Mouse (Mus musculus) hindbrain, postnatal 0 days (tissue): ENCODE measurements around the gene 5330417H12Rik. TPM values are rescaled to one million over a fixed set of nuclear protein-coding genes. Genes with fewer than 3 reads are reported as not detected.

ENCODE experiments used
- ATAC-seq: fragments of 200-750 bp; cut with Nextera tagmentation; 2 replicates; pipeline ENCODE4 v1.8.0; 2017; ENCODE audit warnings: mild to moderate bottlenecking, moderate TSS enrichment, moderate library complexity
- DNase-seq: peaks from one replicate; pipeline ENCODE4 v3.0.0-alpha.2; 2015; ENCODE audit warnings: low spot score
- H3K27ac ChIP-seq: fragments of 300-500 bp; sonication (generic); 2 replicates; pipeline ENCODE4 v1.5.1; 2014; ENCODE audit warnings: mild to moderate bottlenecking
- H3K27me3 ChIP-seq: fragments of 300-500 bp; sonication (generic); 2 replicates; pipeline ENCODE4 v1.6.1; 2014; ENCODE audit warnings: low read length, mixed read lengths; ENCODE audit not compliant: insufficient read depth
- H3K36me3 ChIP-seq: fragments of 300-500 bp; sonication (generic); 2 replicates; pipeline ENCODE4 v1.6.1; 2014; ENCODE audit warnings: low read length, mixed read lengths; ENCODE audit not compliant: insufficient read depth
- H3K4me1 ChIP-seq: fragments of 300-500 bp; sonication (generic); 2 replicates; pipeline ENCODE4 v1.6.1; 2014; ENCODE audit warnings: antibody characterized with exemption, low read length, mixed read lengths; ENCODE audit not compliant: insufficient read depth
- H3K4me2 ChIP-seq: fragments of 300-500 bp; sonication (generic); 2 replicates; pipeline ENCODE4 v1.6.1; 2014; ENCODE audit warnings: low read depth, mild to moderate bottlenecking, low read length, moderate library complexity, mixed read lengths
- H3K4me3 ChIP-seq: fragments of 300-500 bp; sonication (generic); 2 replicates; pipeline ENCODE4 v1.5.1; 2014; ENCODE audit warnings: low read length
- H3K9ac ChIP-seq: fragments of 300-500 bp; sonication (generic); replicated peaks from 2 replicates; pipeline ENCODE4 v1.6.1; 2014; ENCODE audit warnings: mild to moderate bottlenecking, low read length, moderate library complexity, mixed read lengths
- H3K9me3 ChIP-seq: fragments of 300-500 bp; sonication (generic); 2 replicates; pipeline ENCODE4 v1.6.1; 2016; ENCODE audit warnings: low read length, mixed read lengths
- CTCF ChIP-seq: IDR thresholded peaks from 2 replicates; pipeline ENCODE4 v1.5.1; 2016; ENCODE audit warnings: antibody characterized with exemption, control low read depth, low read depth
- WGBS: fragments of 180-500 bp; shearing (Covaris S2); extraction: QIAGEN DNeasy Blood & Tissue Kit; methylation state at CpG from one replicate; pipeline ENCODE4 v1.1.7; 2014; 5-methylcytosine and 5-hydroxymethylcytosine counted together
- polyA plus RNA-seq: library from polyadenylated mRNA; unstranded; fragments of >200 nt; fragmentation: Nextera tagmentation; extraction: Ambion mirVana; gene quantifications from 2 replicates; pipeline ENCODE4 v1.2.1, GENCODE M21; 2015
- total RNA-seq: library from RNA; depleted of rRNA; stranded (reverse); fragments of >200 nt; gene quantifications from 2 replicates; pipeline ENCODE4 v1.2.3, GENCODE M21; 2014

Gene 5330417H12Rik
- total and polyA plus RNA-seq, 2 experiments from 2014 or later: not detected

- Histone ChIP-seq H3K4me3 (no peak overlapping the region), H3K9me3 (no peaks in the 10 kb centered on the region), H3K36me3 (no peaks in the 10 kb centered on the region), H3K4me1 (peaks cover 10% of the 10 kb centered on the region; the same call in 1 of the 2 replicates), H3K27me3 (no peaks in the 10 kb centered on the region), H3K9ac (no peak overlapping the region), H3K27ac (no peak overlapping the region), H3K4me2 (no peak overlapping the region)
- no peak for DNase-seq
- no peak for TF ChIP-seq CTCF
- 87% methylated on average over 6 of the region's 6 CpGs for WGBS
- no peak for ATAC-seq
Measured at GRCm38 (mm10) chr7:107663621-107664020, 38.7 kb upstream of the 5330417H12Rik start.

DNA sequence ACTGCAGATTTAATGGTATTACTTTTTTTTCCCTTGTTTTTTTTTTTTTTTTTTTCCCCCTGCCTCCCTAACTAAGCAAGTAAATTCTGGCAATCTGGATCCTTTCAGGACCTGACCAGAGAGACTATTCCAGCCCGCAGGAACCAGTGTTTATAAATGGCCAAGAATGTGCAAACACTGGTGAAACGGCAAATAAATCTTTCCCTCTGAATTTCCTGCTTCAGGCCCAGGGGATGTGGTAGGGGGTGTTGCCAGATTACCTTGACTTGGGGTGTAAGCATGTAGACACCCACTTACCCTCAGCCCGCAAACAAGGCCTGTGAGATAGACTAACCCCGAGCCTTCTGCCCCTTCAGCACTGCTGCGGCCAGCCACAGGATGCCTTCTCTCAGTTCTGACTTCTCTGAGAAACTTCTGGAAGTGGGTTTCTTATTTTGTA, 36.9 kb upstream of the 5330417H12Rik start:
- Histone ChIP-seq H3K27me3 (no peaks in the 10 kb centered on the region), H3K9me3 (no peaks in the 10 kb centered on the region), H3K27ac (no peak overlapping the region), H3K4me1 (peaks cover 9% of the 10 kb centered on the region; the same call in 1 of the 2 replicates), H3K9ac (no peak overlapping the region), H3K4me3 (no peak overlapping the region), H3K36me3 (no peaks in the 10 kb centered on the region), H3K4me2 (no peak overlapping the region)
- no peak for TF ChIP-seq CTCF
- no peak for DNase-seq
- 65% methylated on average over 5 of the region's 5 CpGs for WGBS
- no peak for ATAC-seq

DNA sequence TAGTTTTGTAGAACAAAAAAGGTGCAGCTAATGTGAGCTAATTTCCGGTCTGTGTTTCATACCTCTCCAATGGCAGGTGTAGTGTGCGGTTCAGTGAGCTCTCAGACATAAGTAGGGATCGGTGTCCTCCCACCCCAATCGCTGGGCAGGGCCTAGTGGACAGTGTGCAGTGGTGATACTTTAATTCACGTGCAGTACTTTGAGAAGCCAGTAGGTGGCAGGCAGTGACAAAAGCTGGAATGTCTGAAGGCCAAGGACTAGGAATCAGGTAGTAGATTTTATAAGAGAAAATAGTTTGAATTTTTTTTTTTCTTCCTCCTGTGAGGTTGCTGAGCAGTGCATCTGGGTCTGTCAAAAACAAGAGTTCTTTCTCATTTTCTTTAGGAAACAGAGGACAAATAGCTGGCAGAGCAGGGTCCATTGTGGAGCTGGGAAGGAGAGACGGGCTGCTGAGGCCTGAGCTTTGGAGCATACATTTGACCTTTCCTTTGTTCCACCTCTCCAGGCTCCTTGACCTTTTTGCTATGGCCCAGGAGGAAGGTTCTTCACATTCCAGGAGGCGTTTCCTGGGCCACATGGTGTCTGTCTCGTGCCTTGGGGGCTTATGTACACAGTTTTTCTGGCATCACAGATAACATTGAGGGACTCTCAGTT, 36.4 kb upstream of the 5330417H12Rik start:
- Histone ChIP-seq H3K4me1 (0 out of 2 replicates have a peak, but pooled peaks cover 8% of the 10 kb centered on the region), H3K4me2 (no peak overlapping the region), H3K9me3 (no peaks in the 10 kb centered on the region), H3K36me3 (no peaks in the 10 kb centered on the region), H3K27me3 (no peaks in the 10 kb centered on the region), H3K4me3 (no peak overlapping the region), H3K27ac (no peak overlapping the region), H3K9ac (no peak overlapping the region)
- ATAC-seq (peak; percentile 81), DNase-seq (peak; percentile 85)
- WGBS: 20% methylated on average over 8 of the region's 8 CpGs
- peak; percentile 97 for TF ChIP-seq CTCF

DNA sequence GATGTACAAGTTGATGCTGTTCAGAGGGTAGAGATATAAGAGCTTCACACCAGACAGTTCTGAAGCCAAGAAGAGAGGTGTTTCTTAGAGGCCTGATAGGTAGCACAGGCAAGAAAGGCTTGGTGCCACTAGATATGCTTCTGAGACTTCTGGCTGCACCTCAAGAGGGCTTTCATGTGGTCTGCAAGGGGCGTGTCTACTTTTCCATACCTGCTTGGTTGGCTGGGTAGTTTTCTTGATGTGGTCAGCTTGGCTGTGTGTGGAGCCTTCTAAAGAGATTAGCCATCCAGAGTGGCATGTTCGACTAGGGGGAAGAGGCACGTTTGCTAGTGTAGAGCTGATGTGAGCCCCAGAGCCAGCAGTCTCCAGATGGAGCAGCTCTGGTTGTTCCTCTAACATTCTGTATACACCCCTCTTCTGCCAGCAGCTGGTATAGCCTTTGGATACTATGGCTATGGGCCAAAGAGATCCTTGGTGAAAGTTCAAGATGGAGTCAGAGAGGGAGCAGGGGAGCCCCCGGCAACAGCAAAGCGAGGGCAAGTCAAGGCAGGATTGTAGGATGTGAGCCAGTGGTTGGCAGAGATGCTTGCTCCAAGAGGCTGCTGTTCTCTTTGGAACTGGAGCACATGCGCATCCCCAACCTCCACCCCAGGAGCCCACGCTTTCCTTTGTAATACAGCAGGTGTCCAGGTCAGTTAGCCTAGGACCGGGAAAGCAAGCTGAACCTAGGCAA, 34.4 kb upstream of the 5330417H12Rik start:
- DNase-seq: no peak
- H3K9me3 ChIP-seq: no peaks in the 10 kb centered on the region
- ATAC-seq: no peak
- H3K4me3 ChIP-seq: no peak overlapping the region
- no peak overlapping the region for H3K9ac ChIP-seq
- H3K27ac ChIP-seq: no peak overlapping the region
- no peaks in the 10 kb centered on the region for H3K27me3 ChIP-seq
- no peak; the same call in 1 of the 2 replicates for TF ChIP-seq CTCF
- H3K36me3 ChIP-seq: no peaks in the 10 kb centered on the region
- 61% methylated on average over 8 of the region's 8 CpGs for WGBS
- H3K4me1 ChIP-seq: 0 out of 2 replicates have a peak, but pooled peaks cover 1% of the 10 kb centered on the region
- H3K4me2 ChIP-seq: no peak overlapping the region

- DNase-seq (no peak), ATAC-seq (no peak)
- Histone ChIP-seq H3K4me3 (no peak overlapping the region), H3K9me3 (no peaks in the 10 kb centered on the region), H3K36me3 (no peaks in the 10 kb centered on the region), H3K4me1 (no peaks in the 10 kb centered on the region), H3K4me2 (no peak overlapping the region), H3K27me3 (no peaks in the 10 kb centered on the region), H3K27ac (no peak overlapping the region), H3K9ac (no peak overlapping the region)
- no peak for TF ChIP-seq CTCF
- WGBS: 91% methylated on average over 6 of the region's 6 CpGs
Measured at GRCm38 (mm10) chr7:107656451-107656850, 31.5 kb upstream of the 5330417H12Rik start.

GRCm38 (mm10) chr7:107651821-107652220, 26.9 kb upstream of the 5330417H12Rik start:
- Histone ChIP-seq H3K36me3 (no peaks in the 10 kb centered on the region), H3K4me2 (no peak overlapping the region), H3K4me1 (no peaks in the 10 kb centered on the region), H3K4me3 (no peak overlapping the region), H3K9me3 (no peaks in the 10 kb centered on the region), H3K27ac (no peak overlapping the region), H3K9ac (no peak overlapping the region), H3K27me3 (no peaks in the 10 kb centered on the region)
- no peak for TF ChIP-seq CTCF
- DNase-seq: no peak
- ATAC-seq: no peak
- 50% methylated on average over 1 of the region's 1 CpGs for WGBS

DNA sequence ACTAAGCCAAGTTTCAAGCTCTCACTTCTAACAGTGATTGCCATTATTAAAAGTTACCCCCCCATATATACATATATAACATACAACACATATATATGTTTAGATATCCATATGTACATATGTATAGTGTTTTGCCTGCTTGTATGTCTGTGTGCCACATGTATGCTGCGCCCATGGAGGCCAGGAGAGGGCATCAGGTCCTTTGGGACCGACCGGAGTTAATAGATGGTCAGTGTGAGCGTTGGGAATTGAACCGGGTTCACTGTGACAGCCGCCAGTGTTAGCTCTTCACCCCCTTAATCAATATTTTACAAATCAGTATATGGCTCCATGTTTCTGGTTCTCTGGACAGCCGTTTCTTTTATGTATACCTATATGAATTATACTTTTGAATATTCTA, 25.0 kb upstream of the 5330417H12Rik start:
- WGBS: 86% methylated on average over 7 of the region's 7 CpGs
- ATAC-seq (no peak), DNase-seq (no peak)
- Histone ChIP-seq H3K4me1 (no peaks in the 10 kb centered on the region), H3K9me3 (no peaks in the 10 kb centered on the region), H3K27me3 (no peaks in the 10 kb centered on the region), H3K4me3 (no peak overlapping the region), H3K9ac (no peak overlapping the region), H3K36me3 (no peaks in the 10 kb centered on the region), H3K27ac (no peak overlapping the region), H3K4me2 (no peak overlapping the region)
- 0 out of 2 replicates have a peak, but pooled peaks have one; percentile 14 for TF ChIP-seq CTCF
